Mouse (Mus musculus) ZHBTc4 (cell line): ENCODE measurements around the gene Slc39a5.

Source experiments
- DNase-seq: peaks from one replicate; pipeline ENCODE4 v3.0.0-alpha.2; 2011; ENCODE audit warnings: low read depth, low spot score

Gene Slc39a5

GRCm38 (mm10) chr10:128410560-128410845, 9.5 kb upstream of the Slc39a5 start:
- peak; percentile 62 for DNase-seq

- peak; percentile 99 for DNase-seq
Observed at GRCm38 (mm10) chr10:128409692-128410559, 8.9 kb upstream of the Slc39a5 start.

GRCm38 (mm10) chr10:128408591-128409535, 7.8 kb upstream of the Slc39a5 start:
- DNase-seq = peak; percentile 64

GRCm38 (mm10) chr10:128403931-128404330, 2.9 kb upstream of the Slc39a5 start:
- DNase-seq = no peak

GRCm38 (mm10) chr10:128401638-128402037, 609 bp upstream of the Slc39a5 start:
- no peak for DNase-seq

GRCm38 (mm10) chr10:128400338-128400737, 691 bp downstream of the Slc39a5 start:
- no peak for DNase-seq

GRCm38 (mm10) chr10:128397466-128397865, 3.6 kb downstream of the Slc39a5 start:
- no peak for DNase-seq

GRCm38 (mm10) chr10:128396716-128397264, 4.2 kb downstream of the Slc39a5 start:
- no peak for DNase-seq

- DNase-seq = no peak
Observed at GRCm38 (mm10) chr10:128396017-128396673, 4.9 kb downstream of the Slc39a5 start.

GRCm38 (mm10) chr10:128391850-128392249, 9.2 kb downstream of the Slc39a5 start:
- DNase-seq = no peak

- no peak for DNase-seq
Observed at GRCm38 (mm10) chr10:128390366-128390765, 10.7 kb downstream of the Slc39a5 start.

- DNase-seq = no peak
Observed at GRCm38 (mm10) chr10:128389570-128389969, 11.5 kb downstream of the Slc39a5 start.

GRCm38 (mm10) chr10:128388941-128389340, 12.1 kb downstream of the Slc39a5 start:
- no peak for DNase-seq

GRCm38 (mm10) chr10:128385902-128386301, 15.1 kb downstream of the Slc39a5 start:
- no peak for DNase-seq

GRCm38 (mm10) chr10:128382482-128382881, 18.5 kb downstream of the Slc39a5 start:
- DNase-seq = no peak

GRCm38 (mm10) chr10:128380565-128380964, 20.5 kb downstream of the Slc39a5 start:
- DNase-seq = peak; percentile 86

- DNase-seq = no peak
Observed at GRCm38 (mm10) chr10:128379260-128379659, 21.8 kb downstream of the Slc39a5 start.

- no peak for DNase-seq
Observed at GRCm38 (mm10) chr10:128378462-128378861, 22.6 kb downstream of the Slc39a5 start.

- DNase-seq = no peak
Observed at GRCm38 (mm10) chr10:128377940-128378448, 23.0 kb downstream of the Slc39a5 start.

- DNase-seq = peak; percentile 61
Observed at GRCm38 (mm10) chr10:128377222-128377939, 23.6 kb downstream of the Slc39a5 start.
